Mouse (Mus musculus) forebrain, embryonic 16.5 days (tissue): ENCODE measurements around the gene Prkch. TPM values are rescaled to one million over a fixed set of nuclear protein-coding genes. Genes with fewer than 3 reads are reported as not detected.

Source experiments
- ATAC-seq: fragments of 200-750 bp; cut with Nextera tagmentation; 2 replicates; pipeline ENCODE4 v1.8.0; 2017; ENCODE audit warnings: mild to moderate bottlenecking, moderate library complexity
- H3K27ac ChIP-seq: fragments of 300-500 bp; sonication (generic); 2 replicates; pipeline ENCODE4 v1.5.1; 2014; ENCODE audit warnings: low read length, control low read depth
- H3K27me3 ChIP-seq: fragments of 300-500 bp; sonication (generic); replicated peaks from 2 replicates; pipeline ENCODE4 v1.6.1; 2014; ENCODE audit warnings: low read length; ENCODE audit not compliant: control insufficient read depth, insufficient read depth
- H3K36me3 ChIP-seq: fragments of 300-500 bp; sonication (generic); 2 replicates; pipeline ENCODE4 v1.6.1; 2014; ENCODE audit not compliant: control insufficient read depth, insufficient read depth
- H3K4me1 ChIP-seq: fragments of 300-500 bp; sonication (generic); replicated peaks from 2 replicates; pipeline ENCODE4 v1.6.1; 2014; ENCODE audit warnings: low read length; ENCODE audit not compliant: control insufficient read depth, insufficient read depth
- H3K4me2 ChIP-seq: fragments of 300-500 bp; sonication (generic); 2 replicates; pipeline ENCODE4 v1.6.1; 2014; ENCODE audit warnings: mild to moderate bottlenecking, low read length, control low read depth
- H3K4me3 ChIP-seq: fragments of 300-500 bp; sonication (generic); replicated peaks from 2 replicates; pipeline ENCODE4 v1.5.1; 2014; ENCODE audit warnings: mild to moderate bottlenecking, low read length, control low read depth
- H3K9ac ChIP-seq: fragments of 300-500 bp; sonication (generic); replicated peaks from 2 replicates; pipeline ENCODE4 v1.6.1; 2014; ENCODE audit warnings: low read depth, low read length, control low read depth
- H3K9me3 ChIP-seq: fragments of 300-500 bp; sonication (generic); 2 replicates; pipeline ENCODE4 v1.6.1; 2016; ENCODE audit warnings: low read length; ENCODE audit not compliant: control insufficient read depth
- WGBS: fragments of 180-500 bp; shearing (Covaris S2); extraction: QIAGEN DNeasy Blood & Tissue Kit; methylation state at CpG from one replicate; pipeline ENCODE4 v1.1.7; 2014; 5-methylcytosine and 5-hydroxymethylcytosine counted together
- polyA plus RNA-seq: library from polyadenylated mRNA; unstranded; fragments of >200 nt; fragmentation: Nextera tagmentation; extraction: Ambion mirVana; gene quantifications from 2 replicates; pipeline ENCODE4 v1.2.1, GENCODE M21; 2015

Prkch gene
- polyA plus RNA-seq, 1 experiment from 2014 or later = 4.3 TPM

DNA sequence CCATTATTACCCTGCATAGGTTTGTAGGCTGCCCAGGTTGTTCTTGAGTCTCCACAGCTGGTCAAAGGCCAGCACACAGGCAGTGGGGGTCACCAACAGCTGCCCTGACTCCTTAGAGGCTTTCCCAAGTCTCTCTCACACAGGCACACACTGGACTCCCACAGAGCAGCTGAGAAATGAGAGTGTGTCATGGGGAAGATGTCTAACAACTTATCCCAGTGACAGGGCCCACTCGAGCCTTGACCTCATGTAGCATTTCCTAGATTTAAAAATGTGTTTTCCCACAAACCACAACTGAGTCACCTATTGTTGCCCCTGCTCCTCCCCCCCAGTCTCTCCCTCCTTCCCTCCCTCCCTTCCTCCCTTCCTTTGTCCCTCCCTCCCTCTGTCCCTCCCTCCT lies 234.2 kb downstream of the Prkch start:
- Histone ChIP-seq H3K9ac (no peak overlapping the region), H3K4me1 (no peaks in the 10 kb centered on the region), H3K27me3 (no peaks in the 10 kb centered on the region), H3K36me3 (no peaks in the 10 kb centered on the region), H3K27ac (no peak overlapping the region), H3K4me3 (no peak overlapping the region), H3K4me2 (no peak overlapping the region), H3K9me3 (no peaks in the 10 kb centered on the region)
- 71% methylated on average over 1 of the region's 1 CpGs for WGBS
- no peak for ATAC-seq

DNA sequence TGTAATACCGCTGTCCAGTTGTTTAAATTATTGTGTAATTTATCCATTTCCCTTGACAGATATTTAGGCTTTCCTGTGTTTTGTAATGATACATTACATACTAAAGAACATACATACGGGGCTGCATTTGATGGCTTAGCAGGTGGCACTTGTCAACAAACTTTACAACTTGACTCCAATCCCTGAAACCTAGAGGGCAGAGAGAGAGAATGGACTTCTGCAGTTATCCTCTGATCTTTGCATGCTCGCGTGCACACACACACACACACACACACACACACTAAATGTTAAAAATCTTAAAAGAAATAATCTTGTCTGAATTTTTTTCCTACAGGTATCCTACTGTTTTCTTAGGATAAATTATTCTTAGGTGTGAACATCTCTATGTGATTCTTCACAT lies 236.6 kb downstream of the Prkch start:
- Histone ChIP-seq H3K27me3 (no peaks in the 10 kb centered on the region), H3K4me2 (no peak overlapping the region), H3K36me3 (no peaks in the 10 kb centered on the region), H3K4me3 (no peak overlapping the region), H3K9me3 (no peaks in the 10 kb centered on the region), H3K4me1 (no peaks in the 10 kb centered on the region), H3K27ac (no peak overlapping the region), H3K9ac (no peak overlapping the region)
- 90% methylated on average over 4 of the region's 4 CpGs for WGBS
- ATAC-seq = no peak

DNA sequence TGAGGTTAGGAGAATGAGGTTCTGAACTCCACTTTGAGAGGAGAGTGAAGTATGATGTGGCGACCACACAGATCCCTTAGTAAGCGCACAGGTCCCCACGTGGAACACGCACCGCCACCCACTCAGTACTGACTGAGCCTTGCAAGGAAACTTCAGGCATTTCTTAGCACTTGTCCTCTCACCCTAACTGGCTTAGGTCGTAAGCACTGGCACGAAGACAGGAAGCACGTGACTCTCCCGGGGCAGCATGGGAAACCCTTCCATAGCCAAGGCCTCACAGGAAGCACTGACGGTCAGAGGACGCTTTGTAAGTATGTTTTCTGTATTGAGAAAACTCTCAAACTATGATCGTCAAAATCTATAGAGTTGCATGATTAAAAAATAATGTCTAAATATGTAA lies 237.7 kb downstream of the Prkch start:
- Histone ChIP-seq H3K27ac (no peak overlapping the region), H3K36me3 (no peaks in the 10 kb centered on the region), H3K4me3 (no peak overlapping the region), H3K4me1 (no peaks in the 10 kb centered on the region), H3K27me3 (no peaks in the 10 kb centered on the region), H3K9me3 (no peaks in the 10 kb centered on the region), H3K9ac (no peak overlapping the region), H3K4me2 (no peak overlapping the region)
- 88% methylated on average over 12 of the region's 12 CpGs for WGBS
- no peak for ATAC-seq

DNA sequence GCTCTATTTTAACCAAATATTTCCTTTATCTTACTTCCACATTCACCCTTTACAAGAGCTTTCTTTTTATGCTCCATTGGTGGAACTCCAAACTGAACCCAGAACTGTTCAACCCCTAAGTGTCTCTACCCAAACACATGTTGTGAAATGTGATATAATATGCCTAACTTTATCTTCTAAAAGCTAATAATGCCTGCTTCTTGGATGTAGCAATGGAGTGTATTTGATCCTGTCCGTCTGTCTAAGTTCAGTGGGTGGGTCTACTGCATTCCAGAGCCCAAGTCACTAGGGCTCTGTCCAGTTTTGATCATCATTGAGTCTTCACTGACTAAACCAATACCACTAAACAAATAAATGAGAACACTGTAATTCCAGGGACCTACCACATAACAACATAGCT lies 240.2 kb downstream of the Prkch start:
- no peak for ATAC-seq

More for the DNA sequence above, 240.2 kb downstream of the Prkch start:
- Histone ChIP-seq H3K4me3 (no peak overlapping the region), H3K27me3 (no peaks in the 10 kb centered on the region), H3K36me3 (no peaks in the 10 kb centered on the region), H3K9me3 (no peaks in the 10 kb centered on the region), H3K4me1 (no peaks in the 10 kb centered on the region), H3K4me2 (no peak overlapping the region), H3K27ac (no peak overlapping the region), H3K9ac (no peak overlapping the region)
- WGBS = 86% methylated on average over 1 of the region's 1 CpGs

Other genes starting within 250 kb of the Prkch start
- gene Tmem30b, start 38.4 kb upstream of the Prkch start, polyA plus RNA-seq = 0.22 and 0.46 TPM in 2 replicates